Mouse (Mus musculus) heart, postnatal 0 days (tissue): ENCODE measurements at regions not wholly inside any gene's neighbourhood (a gene's known extent, or its start where the extent isn't known, plus 50 kb on each side); places are given as distances from the start of the nearest gene placed in this dataset.

ENCODE experiments used
- CTCF ChIP-seq: IDR thresholded peaks from 2 replicates; pipeline ENCODE4 v1.5.1; 2016; ENCODE audit warnings: antibody characterized with exemption, control low read depth, low read depth
- EP300 ChIP-seq: IDR thresholded peaks from 2 replicates; pipeline ENCODE4 v1.6.1; 2016; ENCODE audit warnings: antibody characterized with exemption, low read depth

DNA sequence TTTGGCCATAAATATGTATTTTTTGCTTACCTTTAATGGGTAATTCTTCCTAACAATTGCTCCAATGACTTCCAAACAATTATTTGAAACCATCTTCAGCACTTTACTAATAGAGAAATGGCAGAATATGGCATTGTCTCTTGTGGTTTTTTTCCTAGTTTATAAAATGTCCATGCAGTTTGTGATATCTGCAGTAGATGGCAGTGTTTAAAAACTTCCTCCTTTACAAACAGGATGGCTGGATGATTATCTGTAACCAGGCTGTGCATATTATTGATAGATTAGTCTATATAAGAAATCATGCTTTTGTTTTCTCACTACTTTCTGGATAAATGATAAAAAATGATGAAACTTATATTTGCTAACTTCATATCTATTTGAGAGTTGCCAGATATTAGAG, 91.0 kb upstream of the Orc5 start:
- TF ChIP-seq EP300 (no peak), CTCF (peak; percentile 40)
